Mouse (Mus musculus) spleen, embryonic (tissue): ENCODE results near the gene 1700018B08Rik.

Experiments used
- CTCF ChIA-PET: fragments of 350-600 bp; sonication (Branson Sonifier 250); formaldehyde crosslinking; loops from one replicate; lab custom pipeline; 2022; lab: Charles Lee

1700018B08Rik gene

DNA sequence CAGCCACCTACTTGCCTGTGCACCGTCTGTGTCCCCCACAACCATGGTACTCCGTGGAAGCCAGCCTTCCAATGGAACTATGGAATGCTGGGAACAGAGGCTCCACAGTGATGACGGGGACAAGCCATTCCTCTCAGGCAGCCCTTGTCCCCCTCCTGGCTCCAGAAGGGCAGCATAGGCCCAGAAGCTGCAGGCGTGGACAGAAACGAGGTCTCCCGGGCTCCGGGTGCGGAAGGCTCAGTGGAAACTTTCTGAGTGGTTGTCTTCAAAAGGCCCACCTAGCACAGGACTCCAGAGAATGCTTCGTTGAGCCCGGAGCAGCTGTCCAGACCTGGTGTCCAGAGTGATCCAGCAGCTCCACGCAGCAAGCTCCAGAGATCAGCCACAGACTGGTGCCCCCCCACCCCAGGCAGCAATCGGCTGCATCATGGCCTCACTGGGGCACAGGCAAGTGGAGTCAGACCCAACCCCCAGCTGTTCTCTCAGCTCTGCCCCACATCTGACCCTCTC, at the start of gene 1700018B08Rik:
Gene 1700018B08Rik, minus strand, starts transcription at position 45 of the 510 bp plus-strand sequence.
- CTCF ChIA-PET: no interaction called here

DNA sequence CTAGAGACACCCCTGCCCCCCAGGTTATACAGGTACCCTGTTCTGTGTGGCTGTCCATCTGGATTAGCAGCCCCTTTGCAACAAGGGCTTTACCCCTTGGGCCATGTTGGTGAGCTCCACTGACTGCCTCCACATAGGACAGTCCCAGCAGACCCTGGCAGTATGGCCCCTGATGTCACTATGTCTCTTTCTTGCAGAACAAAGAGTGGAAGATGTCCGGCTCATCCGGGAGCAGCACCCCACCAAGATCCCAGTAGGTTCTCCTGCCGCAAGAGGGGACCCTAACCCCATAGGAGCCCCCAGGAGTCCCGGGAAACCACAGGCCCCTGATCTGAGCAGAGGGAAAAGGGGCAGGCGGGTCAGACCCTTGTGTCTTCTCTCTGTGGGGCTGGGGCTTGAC, 49.2 kb upstream of the 1700018B08Rik start:
- CTCF ChIA-PET: interaction anchor here (0.6 kb wide), 1 partner anchor 9 kb away, joined by 10 read pairs; no protein-coding TSS in a partner anchor

DNA sequence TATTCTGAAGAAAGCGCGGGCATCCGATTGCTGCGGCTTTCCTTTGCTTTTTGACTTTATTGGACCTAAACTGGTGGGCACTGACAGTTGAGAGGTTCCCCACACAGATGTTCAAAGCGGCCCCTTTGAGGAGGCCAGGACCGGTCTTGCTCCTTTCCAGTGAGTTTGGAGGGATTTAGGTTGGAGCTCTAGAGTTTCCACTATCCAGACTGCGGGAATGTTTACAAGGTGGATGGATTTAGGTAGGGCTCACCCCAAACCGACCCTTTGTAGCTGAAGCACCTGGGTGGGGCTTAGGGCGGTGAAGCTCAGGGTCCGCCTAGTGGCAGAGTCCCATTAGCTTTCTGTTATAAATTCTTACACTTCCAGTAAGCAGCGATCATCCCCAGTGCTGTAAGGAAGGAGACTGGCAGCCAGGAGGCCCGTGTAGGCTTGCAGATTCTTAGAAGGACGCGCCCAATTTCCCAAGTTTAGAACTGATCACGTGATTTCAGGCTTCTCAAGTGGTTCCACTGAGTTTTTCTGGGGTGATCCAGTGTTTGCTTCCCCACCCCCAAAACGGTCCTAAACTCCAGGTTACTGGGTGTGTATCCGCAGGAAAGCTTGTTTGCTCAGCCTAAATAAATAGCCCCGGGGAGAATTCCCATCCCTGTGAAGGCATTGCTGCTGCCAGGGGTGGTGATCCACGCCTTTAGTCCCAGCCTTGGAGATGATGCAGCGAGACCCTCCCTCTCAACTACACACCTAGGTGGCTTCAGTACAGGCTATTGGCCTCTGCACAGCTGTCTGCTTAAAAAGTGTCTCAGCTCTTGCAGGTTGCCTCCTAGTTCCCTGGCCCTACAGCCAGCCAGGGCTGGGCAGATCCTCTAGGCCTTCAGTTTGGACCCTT, 47.3 kb upstream of the 1700018B08Rik start:
- CTCF ChIA-PET: interaction anchor here (0.7 to 1.4 kb wide), 3 partner anchors 12 to 104 kb away, joined by 3 to 9 read pairs (median 3); partner anchors contain the start of gene Fbxo31

DNA sequence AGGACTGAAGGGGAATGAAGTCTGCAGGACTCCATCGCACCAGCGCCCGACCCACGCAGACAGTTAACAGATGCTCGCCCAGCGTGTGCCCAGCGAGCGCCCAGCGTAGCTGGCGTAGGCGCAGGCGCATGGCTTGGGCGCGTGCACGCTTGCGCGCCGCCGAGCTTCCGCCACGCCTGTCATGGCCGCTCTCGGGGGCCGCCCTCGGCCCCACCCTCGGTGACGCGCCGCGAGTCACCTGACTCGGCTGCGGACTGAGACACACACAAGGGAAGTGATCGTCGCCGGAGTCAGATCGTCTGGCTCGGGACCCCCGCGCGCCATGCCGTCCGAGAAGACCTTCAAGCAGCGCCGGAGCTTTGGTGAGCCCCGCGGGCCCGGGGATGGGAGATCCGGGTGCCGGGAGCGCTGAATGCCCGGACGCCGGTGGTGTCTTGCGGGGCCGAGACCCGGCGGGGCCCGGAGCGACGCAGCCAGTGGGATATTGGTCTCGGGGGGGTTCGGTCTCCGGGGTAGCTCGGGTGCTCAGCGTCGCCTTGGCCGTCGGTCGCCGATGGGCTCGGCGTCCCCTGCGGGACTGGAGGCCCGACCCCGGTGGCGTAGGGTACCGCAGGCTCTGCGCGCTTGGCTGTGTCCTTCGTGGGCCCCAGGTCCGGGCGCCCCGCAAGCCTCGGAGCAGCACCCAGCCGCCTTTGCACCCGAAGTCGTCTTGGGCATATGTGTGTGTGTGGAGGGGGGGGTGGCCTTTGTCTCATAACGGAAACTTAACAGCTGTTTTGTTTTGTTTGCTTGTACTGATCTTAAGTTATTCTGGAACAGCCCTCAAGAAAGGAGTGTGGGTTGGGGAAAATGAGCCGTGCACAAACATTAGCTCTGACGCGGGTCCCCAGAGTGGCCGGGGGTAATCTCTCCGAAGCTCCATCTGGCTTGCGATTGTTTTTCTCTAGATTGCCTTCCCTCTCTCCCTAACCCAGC, 46.4 kb upstream of the 1700018B08Rik start, which contains the start of gene Map1lc3b:
Gene Map1lc3b, plus strand, starts transcription at position 159 of the 975 bp plus-strand sequence.
- CTCF ChIA-PET: interaction anchor here (0.7 to 1.4 kb wide), 4 partner anchors 11 to 105 kb away, joined by 3 to 9 read pairs (median 3); partner anchors contain the start of gene Fbxo31

DNA sequence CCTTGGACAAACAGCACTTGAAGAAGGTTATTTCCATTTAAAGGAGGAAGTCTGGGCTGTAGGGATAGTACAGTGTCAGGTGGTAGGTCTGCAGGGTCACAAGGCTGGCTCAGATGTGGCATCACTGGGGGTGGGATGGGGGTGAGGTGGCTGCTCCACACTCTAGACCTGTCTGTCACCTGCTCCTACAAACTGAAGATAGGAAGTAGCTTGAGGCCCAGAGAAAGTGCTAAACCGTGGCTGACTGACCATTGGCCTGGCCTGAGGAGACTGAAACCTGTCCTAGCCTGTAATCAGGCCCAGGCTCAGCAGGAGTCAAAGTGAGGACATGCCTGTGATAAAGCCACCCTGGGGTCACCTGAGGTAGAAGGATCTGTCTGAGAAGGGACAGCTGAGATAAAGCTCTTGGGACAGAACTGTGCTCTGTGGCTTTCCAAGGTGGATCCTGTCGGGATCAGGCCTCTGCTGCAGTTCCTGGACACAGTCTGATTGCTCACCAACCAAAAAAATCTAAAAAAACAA, 45.1 kb upstream of the 1700018B08Rik start:
- CTCF ChIA-PET: no interaction called here

DNA sequence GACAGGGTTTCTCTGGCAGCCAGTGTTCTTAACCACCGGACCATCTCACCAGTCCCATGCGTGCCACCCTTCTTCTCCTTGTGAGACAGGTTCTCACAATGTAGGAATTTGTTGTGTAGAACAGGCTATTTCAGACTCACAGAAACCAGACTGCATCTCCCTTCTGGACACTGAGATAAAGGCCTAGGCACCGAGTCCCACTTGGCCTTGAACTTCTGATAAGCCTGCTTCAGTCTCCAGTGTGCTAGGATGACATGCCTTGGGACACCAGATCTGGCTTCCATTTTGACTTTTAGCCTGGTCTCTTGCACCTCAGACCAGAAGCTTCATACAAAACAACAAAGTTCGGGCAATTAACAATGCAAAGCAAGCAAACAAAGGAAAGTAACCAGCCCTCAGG, 44.6 kb upstream of the 1700018B08Rik start:
- CTCF ChIA-PET: no interaction called here

DNA sequence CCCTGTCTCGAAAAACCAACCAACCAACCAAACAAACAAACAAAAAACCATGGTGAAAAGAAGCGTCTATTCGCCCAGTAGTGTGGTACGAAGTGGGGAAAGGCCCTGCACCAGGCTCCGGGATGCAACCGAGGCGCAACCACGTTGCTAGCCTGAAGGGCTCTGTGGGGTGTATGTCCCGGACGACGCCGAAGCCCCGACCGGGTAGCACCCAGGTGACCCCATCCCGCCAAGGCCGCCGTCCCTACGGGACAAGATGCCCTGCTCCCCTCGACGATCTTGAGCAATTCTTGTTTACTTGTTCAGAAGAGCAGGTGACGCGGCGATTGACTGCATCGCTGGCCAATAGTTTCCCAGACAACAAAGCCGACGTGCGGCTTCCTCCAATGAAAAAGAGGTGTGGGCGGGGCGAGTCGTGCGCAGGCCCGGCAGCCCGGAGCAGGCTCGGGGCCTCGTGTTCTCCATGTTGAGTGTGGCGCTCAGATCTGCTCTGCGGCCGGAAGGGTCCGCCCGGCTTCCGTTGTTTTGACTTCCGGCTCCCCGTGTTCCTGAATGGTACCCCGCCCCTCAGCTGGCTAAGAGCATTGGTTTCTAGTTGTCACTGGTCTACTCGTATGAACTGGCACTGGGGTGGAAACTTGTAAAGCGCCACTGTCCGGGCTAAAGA, 41.2 kb upstream of the 1700018B08Rik start:
- CTCF ChIA-PET: interaction anchor here (0.5 kb wide), 1 partner anchor 1615 kb away, joined by 3 read pairs; no protein-coding TSS in a partner anchor

DNA sequence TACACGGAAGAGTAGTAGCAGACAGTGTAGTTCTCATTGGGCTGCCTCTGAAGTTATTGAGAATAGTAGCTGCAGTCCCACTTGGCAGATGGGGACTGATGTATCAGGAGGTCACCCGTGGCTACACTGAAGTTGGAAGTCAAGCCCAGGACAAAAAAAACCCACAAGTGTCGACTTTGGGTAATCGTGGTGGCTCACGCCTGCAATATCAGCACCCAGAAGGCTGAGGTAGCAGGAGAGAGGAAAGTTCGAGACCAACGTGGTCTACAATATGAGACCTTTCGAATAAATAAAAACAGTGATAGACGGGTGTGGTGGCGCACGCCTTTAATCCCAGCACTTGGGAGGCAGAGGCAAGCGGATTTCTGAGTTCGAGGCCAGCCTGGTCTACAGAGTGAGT, 40.6 kb upstream of the 1700018B08Rik start:
- CTCF ChIA-PET: interaction anchor here (0.5 kb wide), 1 partner anchor 342 kb away, joined by 4 read pairs; no protein-coding TSS in a partner anchor

DNA sequence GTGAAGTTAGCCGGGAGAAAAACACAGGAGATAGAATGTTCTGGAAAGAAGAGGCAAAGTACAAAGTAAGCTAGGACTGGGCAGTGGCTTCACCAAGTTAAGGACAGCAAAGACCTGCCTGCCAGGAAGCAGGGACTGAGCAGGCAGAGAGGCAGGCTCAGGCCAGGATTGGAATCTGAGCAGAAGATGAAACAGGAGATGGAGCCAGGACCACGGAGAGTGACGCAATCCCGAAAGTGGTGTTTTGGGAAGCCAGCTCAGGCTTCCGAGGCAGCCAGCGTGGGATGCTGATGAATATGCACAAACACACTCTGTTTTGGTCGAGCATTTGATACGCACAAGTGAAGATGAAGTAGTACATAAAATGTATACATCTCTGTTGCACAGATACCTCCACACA, 39.5 kb upstream of the 1700018B08Rik start:
- CTCF ChIA-PET: no interaction called here

DNA sequence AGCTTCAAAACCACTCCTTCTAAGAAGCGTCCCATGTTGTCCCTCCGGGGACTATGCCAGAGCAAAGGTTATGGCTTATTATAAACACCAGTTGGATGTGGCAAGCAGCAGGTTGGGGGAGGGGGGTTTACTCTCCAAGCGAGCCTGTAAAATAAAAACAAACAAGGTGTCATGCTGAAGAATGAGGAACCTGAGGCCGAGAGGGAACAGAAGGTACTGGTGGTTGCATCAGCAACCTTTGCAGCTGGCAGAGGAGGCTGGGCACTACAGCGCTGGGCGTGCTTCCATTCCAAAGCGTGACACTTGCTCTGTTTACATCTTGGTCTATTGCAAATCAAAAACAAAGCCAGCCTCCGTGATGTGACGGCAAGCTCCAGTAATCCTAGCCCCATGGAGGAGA, 36.3 kb upstream of the 1700018B08Rik start:
- CTCF ChIA-PET: interaction anchor here (1.0 to 1.1 kb wide), 2 partner anchors 10 to 14 kb away, joined by 3 to 9 read pairs; no protein-coding TSS in a partner anchor

DNA sequence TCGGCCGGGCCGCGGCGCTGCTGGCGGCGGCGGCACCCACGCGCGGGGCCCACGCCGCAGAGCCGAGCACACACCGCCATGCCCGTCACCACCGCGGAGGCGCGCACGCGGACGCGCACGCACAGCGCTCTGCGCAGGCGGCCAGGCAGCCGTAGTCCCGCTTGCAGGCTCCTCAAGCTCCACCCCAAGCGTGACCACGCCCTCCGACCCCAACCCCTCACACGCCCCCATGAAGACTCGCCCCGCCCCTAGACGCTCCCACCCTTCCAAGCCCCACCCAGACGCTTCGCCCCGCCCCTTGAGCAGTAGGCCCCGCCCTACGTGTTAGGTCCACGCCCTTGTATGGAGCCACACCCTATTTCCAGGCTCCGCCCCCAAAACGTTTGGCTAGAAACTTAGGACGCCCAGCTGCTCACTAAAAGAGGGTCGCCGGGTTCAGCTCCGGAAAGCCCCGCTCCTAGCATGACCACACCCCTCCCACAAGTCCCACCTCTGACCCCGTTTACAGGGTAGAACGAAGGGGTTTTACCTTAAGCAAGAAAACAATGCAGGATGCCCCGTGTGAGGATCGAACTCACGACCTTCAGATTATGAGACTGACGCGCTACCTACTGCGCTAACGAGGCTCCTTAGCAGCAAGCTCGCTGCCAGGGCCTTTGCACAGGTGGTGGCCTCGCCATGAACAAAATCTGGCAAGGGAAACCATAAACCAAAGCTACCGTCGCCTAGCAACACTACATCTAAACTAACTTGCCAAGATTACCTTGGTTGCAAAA, 34.7 kb upstream of the 1700018B08Rik start, which contains the start of gene Fbxo31:
Gene Fbxo31, minus strand, starts transcription at position 131 of the 776 bp plus-strand sequence.
- CTCF ChIA-PET: interaction anchor here (1.1 kb wide), 1 partner anchor 12 kb away, joined by 3 read pairs; the partner anchor contains the start of gene Map1lc3b

DNA sequence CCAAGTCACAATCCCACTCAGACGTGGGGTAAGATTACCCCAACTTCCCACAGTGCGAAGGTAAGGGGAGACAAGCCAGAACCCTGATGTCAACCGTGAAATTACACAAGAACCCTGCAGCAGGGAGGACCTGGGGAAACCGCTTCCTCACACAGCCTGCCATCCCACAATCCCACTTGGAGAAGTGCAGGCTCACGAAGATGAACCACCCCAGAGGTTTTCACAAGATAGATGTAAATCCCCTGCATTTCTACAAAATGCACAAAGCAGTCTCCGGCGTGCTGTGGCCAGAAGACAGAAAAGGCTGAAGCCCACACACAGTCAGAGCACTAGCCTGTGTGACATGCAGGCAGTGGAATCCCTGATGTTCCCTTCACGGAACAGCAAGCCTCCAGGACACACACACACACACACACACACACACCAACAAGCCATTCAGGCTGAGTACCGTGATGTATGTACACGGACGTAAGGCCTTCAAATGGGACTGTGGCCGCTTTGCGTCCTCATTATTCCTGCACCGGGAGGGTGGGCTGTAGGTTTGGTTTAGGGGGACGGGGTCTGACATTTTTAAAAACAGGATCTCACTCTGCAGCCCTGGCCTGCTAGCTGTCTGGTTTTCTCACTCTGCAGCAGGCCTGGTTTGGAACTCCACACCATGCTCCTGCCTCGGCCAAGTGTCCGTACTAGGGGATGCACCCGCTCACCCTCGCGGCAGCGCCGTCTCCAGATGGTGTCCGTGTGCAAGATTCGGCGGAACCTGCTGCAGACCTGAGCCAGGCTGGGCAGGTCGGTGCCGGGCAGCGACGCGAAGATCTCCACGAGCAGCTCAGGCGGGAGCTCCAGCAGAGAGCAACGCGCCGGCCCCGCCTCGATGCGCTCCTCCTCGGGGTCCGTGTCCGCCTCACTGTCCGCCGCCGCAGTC, 33.9 kb upstream of the 1700018B08Rik start:
- CTCF ChIA-PET: interaction anchor here (0.6 to 1.1 kb wide), 2 partner anchors 13 to 38 kb away, joined by 3 to 4 read pairs; partner anchors contain the start of gene Map1lc3b

DNA sequence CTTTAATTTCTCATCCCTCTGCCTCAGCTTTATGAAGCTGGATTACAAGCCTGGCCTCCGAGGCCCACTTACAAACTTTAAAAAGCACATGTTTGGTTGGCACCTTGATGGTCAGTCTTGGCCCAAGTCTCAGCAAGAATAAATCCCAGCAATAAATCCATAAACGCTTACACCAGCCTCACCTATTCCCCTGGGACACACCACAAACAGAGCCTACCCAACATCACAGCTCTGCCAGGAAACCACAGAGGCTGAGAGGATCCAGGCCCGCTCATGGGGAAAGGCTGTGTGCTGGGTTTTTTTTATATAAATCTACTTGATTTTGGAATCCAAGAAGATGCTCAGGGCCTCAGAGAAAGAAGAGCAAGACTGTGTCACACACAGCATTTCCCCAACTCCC, 31.5 kb upstream of the 1700018B08Rik start:
- CTCF ChIA-PET: no interaction called here

DNA sequence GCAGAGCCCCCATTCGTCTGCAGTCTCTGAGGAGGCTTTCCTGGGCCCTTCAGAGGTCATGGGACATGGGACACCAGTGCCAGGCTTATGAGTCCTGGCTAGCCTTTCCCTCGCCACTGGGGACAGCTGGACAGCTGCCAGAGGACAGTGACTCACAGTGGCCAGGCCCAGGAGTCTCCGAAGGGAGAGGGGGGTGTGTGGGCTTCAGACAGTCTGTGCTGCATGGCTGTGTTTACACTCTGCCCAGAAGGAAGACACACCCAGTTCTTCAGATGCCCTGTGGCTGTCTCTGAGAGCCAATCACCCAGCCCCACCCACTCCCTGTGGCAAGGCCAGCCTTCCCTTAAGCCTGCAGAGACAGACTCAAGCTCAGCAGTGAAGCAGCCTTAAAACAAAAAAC, 29.2 kb upstream of the 1700018B08Rik start:
- CTCF ChIA-PET: no interaction called here

DNA sequence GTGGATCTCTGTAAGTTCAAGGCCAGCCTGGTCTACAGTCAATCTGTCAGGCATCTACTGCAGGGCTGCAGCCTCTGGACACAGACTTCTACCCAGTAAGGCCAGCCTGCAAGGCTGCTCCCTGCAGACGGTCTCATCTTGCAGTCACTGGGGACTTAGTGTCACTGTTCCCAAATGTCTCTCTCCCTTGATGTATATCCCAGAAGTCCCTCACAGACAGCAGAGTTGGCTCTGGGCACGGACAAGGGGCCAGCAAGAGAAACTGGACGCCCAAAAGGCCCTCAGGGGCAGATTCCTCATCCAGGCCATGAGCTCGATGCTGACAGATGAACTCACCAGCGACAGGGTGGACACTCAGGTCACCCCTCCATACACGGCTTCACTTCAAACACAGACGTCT, 28.0 kb upstream of the 1700018B08Rik start:
- CTCF ChIA-PET: no interaction called here

DNA sequence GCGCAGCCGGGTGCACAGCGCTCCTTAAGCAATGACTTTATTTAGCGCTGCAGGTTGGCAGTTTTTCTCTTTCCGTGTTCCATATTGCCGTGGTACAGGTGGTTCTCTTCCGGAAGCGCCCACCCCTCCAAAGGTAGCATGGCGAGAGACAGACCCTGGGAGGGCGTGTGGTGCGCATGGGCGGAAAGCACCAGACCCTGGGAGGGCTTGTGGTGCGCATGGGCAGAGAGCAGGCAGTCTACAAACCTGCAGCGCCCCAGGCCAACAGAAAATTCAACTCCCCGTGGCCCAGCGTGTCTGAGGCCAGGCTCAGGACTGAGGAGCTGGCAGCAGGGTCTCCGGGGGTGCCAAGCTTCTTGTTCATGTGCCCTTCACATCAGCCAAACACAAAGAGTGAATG, 26.7 kb upstream of the 1700018B08Rik start:
- CTCF ChIA-PET: no interaction called here

DNA sequence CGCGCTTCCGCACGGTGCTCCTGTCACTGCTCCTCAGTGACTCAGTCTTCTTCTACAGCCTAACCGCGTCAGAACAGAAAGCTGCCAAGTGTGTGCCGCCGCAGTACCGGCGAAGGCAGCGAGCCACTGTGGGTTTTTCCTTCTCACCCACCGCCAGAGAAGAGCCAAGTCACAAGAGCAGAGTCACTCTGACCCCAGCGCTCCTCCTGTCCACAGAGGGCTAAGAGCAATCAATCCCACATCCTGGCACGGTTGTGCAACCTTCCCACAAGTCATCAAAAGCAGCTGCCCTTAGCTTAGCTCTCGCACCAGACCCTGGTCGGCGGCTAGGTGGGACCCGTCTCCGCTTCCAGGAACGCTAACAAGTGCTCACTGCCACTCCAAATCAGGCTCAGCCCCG, 26.2 kb upstream of the 1700018B08Rik start:
- CTCF ChIA-PET: no interaction called here

DNA sequence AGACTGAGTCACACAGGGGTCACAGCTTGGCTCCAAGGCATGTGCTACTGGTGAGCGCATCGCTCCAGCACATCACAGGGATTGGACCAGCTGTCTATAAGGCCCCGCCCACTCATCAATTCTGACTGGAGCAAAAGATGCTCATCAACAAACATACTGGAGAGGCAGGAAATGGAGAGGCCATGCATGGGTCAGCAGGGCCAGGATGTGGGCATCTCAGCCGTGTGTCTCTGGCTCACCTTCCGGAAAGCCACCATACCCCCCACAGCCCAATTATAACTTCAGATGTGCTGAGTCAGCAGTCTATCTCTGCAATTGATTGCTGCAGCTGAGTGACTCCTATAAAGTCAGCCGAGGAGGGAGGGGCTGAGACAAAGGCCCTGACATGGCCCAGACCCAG, 24.2 kb upstream of the 1700018B08Rik start:
- CTCF ChIA-PET: no interaction called here
